Mouse (Mus musculus) bone marrow, adult 2 months (tissue): Measurements from ENCODE around the gene Aspscr1. TPM values are rescaled to one million over a fixed set of nuclear protein-coding genes. Genes with fewer than 3 reads are reported as not detected.

Source experiments
- H3K27ac ChIP-seq: fragments of 200-500 bp; 2 replicates; pipeline ENCODE4 v1.5.1; 2012; ENCODE audit warnings: low read depth, mild to moderate bottlenecking, control low read depth, inconsistent platforms, low read length; ENCODE audit not compliant: control insufficient read depth, poor library complexity, insufficient read depth
- H3K4me1 ChIP-seq: fragments of 200-500 bp; 2 replicates; pipeline ENCODE4 v1.6.1; 2011; ENCODE audit warnings: low read length; ENCODE audit not compliant: control insufficient read depth, insufficient read depth
- H3K4me3 ChIP-seq: fragments of 200-500 bp; replicated peaks from 2 replicates; pipeline ENCODE3; 2011; ENCODE audit warnings: mild to moderate bottlenecking, low read depth, low read length, control low read depth; ENCODE audit not compliant: control insufficient read depth
- CTCF ChIP-seq: fragments of 200-500 bp; IDR thresholded peaks from 2 replicates; pipeline ENCODE4 v1.5.1; 2011; ENCODE audit warnings: low read length, control low read depth; ENCODE audit not compliant: control insufficient read depth, insufficient read depth
- POLR2A ChIP-seq: fragments of 200-500 bp; IDR thresholded peaks from 2 replicates; pipeline ENCODE4 v1.6.1; 2011; ENCODE audit warnings: low read depth, mild to moderate bottlenecking, control low read depth, low read length, borderline replicate concordance; ENCODE audit not compliant: control insufficient read depth
- WGBS: fragments of 180-500 bp; shearing (Covaris S2); methylation state at CpG from one replicate; pipeline ENCODE4 v1.1.7; 2018; 5-methylcytosine and 5-hydroxymethylcytosine counted together
- polyA plus RNA-seq: library from polyadenylated mRNA; stranded (reverse); fragments of >200 nt; gene quantifications from 2 replicates; pipeline ENCODE4 v1.2.4, GENCODE M21; 2011; ENCODE audit warnings: low replicate concordance; ENCODE audit not compliant: missing spikeins, insufficient read depth, insufficient read length

Aspscr1 gene
- polyA plus RNA-seq, 1 experiment, result 94.3 TPM

DNA sequence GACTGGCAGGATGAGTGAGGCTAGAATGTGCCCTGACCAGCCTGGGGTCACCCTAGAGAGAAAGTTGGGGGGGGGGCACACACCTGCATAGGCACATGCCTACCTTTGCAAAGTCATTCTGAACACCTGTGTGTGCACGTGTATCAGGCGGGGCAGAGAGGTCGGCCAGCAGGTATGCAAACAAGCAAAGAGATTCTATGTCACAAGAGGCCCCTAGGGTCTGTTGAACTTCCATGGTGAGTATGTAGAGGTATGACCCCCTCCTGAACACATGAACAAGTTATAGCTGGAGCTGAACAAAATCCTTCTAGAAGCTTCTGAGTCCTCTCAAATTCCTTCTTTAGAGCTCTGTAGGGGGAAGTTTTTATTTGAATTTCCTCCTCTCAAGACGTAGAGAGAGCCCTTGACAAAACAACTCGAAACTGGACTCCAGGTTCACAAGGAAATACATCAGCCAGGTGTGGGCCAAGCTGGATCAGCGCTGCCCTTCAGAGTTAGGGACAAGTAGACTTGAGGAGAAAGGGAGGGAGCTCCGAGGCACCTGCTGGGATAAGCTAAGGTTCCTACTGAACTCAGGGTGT lies 71.4 kb downstream of the Aspscr1 start:
- 74% methylated on average over 7 of the region's 7 CpGs for WGBS
- no peak overlapping the region for H3K27ac ChIP-seq
- H3K4me1 ChIP-seq, result no peaks in the 10 kb centered on the region
- TF ChIP-seq POLR2A (no peak), CTCF (no peak)
- no peak overlapping the region for H3K4me3 ChIP-seq

DNA sequence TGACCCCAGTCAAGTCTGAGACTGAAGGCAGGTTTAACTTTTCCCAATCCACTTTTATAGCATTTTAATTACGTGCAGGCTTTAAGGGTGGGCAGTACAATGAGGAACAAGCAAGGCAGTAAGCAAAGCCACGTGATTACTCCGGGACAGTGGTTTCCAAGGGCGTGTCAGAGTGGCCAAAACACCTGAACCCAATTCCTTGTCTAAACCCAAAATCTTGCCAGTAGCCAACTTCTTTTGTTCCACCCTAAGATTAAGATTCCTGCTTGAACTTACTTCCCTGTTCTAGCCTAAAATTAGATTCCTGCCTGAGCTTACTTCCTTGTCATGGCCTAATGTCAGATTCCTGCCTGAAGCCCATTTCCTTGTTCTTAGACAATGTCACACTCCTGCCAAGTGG lies 75.2 kb downstream of the Aspscr1 start:
- TF ChIP-seq CTCF (no peak), POLR2A (no peak)
- 16% methylated on average over 4 of the region's 4 CpGs for WGBS
- H3K27ac ChIP-seq, result no peak overlapping the region
- no peak overlapping the region for H3K4me3 ChIP-seq
- H3K4me1 ChIP-seq, result no peaks in the 10 kb centered on the region

DNA sequence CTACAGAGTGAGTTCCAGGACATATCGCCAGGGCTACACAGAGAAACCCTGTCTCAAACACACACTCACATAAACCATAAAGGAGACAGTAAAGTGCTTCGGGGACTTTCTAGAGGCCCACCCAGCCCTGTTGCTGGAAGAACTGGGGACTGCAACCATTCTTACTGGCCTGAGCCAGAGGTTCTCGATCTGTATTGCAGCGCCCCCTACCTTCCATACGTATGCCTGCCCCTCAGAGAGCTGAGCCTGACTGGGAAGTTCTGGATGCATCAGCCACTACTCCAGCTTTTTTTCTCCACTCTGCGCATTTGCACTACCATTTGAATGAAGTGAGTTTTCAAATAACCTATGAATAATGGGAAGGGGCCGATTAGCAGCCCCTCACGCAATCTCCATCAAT lies 76.7 kb downstream of the Aspscr1 start:
- WGBS, result 57% methylated on average over 8 of the region's 8 CpGs
- no peak for TF ChIP-seq POLR2A
- TF ChIP-seq CTCF, result peak; percentile 81
- Histone ChIP-seq H3K27ac (no peak overlapping the region), H3K4me1 (no peaks in the 10 kb centered on the region), H3K4me3 (no peak overlapping the region)

DNA sequence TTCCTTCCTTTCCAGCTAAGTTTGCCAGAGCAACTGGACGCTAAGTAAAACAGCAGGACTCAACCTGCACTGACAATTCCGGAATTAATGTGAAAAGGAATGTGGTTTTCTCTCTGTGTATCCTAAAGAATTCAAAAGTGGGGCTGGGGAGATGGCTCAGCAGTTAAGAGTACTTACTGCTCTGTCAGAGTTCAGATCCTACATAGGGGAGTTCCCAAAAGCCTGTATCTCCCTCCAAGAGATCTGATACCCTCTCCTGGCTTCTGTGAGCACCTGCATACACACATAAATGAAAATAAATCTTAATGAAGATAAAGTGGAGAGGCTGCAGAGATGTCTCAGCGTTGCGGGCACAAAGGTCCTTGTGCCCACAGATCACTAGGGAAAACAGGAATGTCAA lies 78.8 kb downstream of the Aspscr1 start:
- WGBS, result 79% methylated on average over 4 of the region's 4 CpGs
- H3K27ac ChIP-seq, result no peak overlapping the region
- TF ChIP-seq POLR2A, result no peak
- H3K4me3 ChIP-seq, result no peak overlapping the region
- H3K4me1 ChIP-seq, result no peaks in the 10 kb centered on the region

Other genes with a start within 250 kb of the Aspscr1 start
- 30.0 and 30.5 TPM in 2 replicates for gene Nploc4, start 235.3 kb upstream of the Aspscr1 start, polyA plus RNA-seq
- gene Tspan10, start 230.3 kb upstream of the Aspscr1 start, polyA plus RNA-seq, result not detected in 2 replicates
- gene Pde6g, start 219.5 kb upstream of the Aspscr1 start, polyA plus RNA-seq, result not detected in 2 replicates
- 2.0 and 4.4 TPM in 2 replicates for gene Oxld1, start 214.9 kb upstream of the Aspscr1 start, polyA plus RNA-seq
- gene Ccdc137, start 214.9 kb upstream of the Aspscr1 start, polyA plus RNA-seq, result 19.2 and 29.6 TPM in 2 replicates
- 5.5 and 6.7 TPM in 2 replicates for gene Arl16, start 205.4 kb upstream of the Aspscr1 start, polyA plus RNA-seq
- 60.4 and 87.1 TPM in 2 replicates for gene Mrpl12, start 188.4 kb upstream of the Aspscr1 start, polyA plus RNA-seq
- gene Slc25a10, start 181.1 kb upstream of the Aspscr1 start, polyA plus RNA-seq, result 20.6 and 21.0 TPM in 2 replicates
- 0.81 and 1.3 TPM in 2 replicates for gene Gcgr, start 142.3 kb upstream of the Aspscr1 start, polyA plus RNA-seq
- gene Mcrip1, start 123.2 kb upstream of the Aspscr1 start, polyA plus RNA-seq, result 72.1 and 86.5 TPM in 2 replicates
- gene Ppp1r27, start 121.8 kb upstream of the Aspscr1 start, polyA plus RNA-seq, result not detected in 2 replicates
- gene P4hb, start 99.7 kb upstream of the Aspscr1 start, polyA plus RNA-seq, result 86.5 and 236 TPM in 2 replicates
- 112 and 172 TPM in 2 replicates for gene Arhgdia, start 91.3 kb upstream of the Aspscr1 start, polyA plus RNA-seq
- 165 and 174 TPM in 2 replicates for gene Alyref, start 74.6 kb upstream of the Aspscr1 start, polyA plus RNA-seq
- 26.6 and 32.6 TPM in 2 replicates for gene Anapc11, start 74.6 kb upstream of the Aspscr1 start, polyA plus RNA-seq
- 3.8 TPM in 1 of 2 replicates, not detected in the other for gene Npb, start 64.5 kb upstream of the Aspscr1 start, polyA plus RNA-seq
- gene Pcyt2, start 55.0 kb upstream of the Aspscr1 start, polyA plus RNA-seq, result 45.4 and 46.8 TPM in 2 replicates
- 67.9 and 138 TPM in 2 replicates for gene Sirt7, start 47.7 kb upstream of the Aspscr1 start, polyA plus RNA-seq
- 61.7 and 86.9 TPM in 2 replicates for gene Mafg, start 39.4 kb upstream of the Aspscr1 start, polyA plus RNA-seq
- 2.3 TPM in 1 of 2 replicates, not detected in the other for gene Pycr1, start 29.2 kb upstream of the Aspscr1 start, polyA plus RNA-seq
- 6.7 TPM in 1 of 2 replicates, not detected in the other for gene Myadml2, start 24.8 kb upstream of the Aspscr1 start, polyA plus RNA-seq
- gene Notum, start 11.8 kb upstream of the Aspscr1 start, polyA plus RNA-seq, result not detected in 2 replicates
- 39.2 and 57.8 TPM in 2 replicates for gene Cenpx, start 40.8 kb downstream of the Aspscr1 start, polyA plus RNA-seq
- gene Lrrc45, start 41.0 kb downstream of the Aspscr1 start, polyA plus RNA-seq, result 25.5 and 41.4 TPM in 2 replicates
- gene Rac3, start 48.5 kb downstream of the Aspscr1 start, polyA plus RNA-seq, result 2.4 and 5.8 TPM in 2 replicates
- gene Dcxr, start 54.3 kb downstream of the Aspscr1 start, polyA plus RNA-seq, result 7.4 and 9.4 TPM in 2 replicates
- 3.8 and 8.0 TPM in 2 replicates for gene Cbr2, start 59.1 kb downstream of the Aspscr1 start, polyA plus RNA-seq
- gene Hmga1b, start 89.8 kb downstream of the Aspscr1 start, polyA plus RNA-seq, result 15.5 and 52.5 TPM in 2 replicates
- 9.1 and 19.9 TPM in 2 replicates for gene Rfng, start 111.2 kb downstream of the Aspscr1 start, polyA plus RNA-seq
- 29.6 and 38.0 TPM in 2 replicates for gene Gps1, start 111.3 kb downstream of the Aspscr1 start, polyA plus RNA-seq
- gene Dus1l, start 123.4 kb downstream of the Aspscr1 start, polyA plus RNA-seq, result 24.2 and 57.6 TPM in 2 replicates
- 6.1 and 16.1 TPM in 2 replicates for gene Fasn, start 151.6 kb downstream of the Aspscr1 start, polyA plus RNA-seq